Mouse (Mus musculus) liver, embryonic 14.5 days (tissue): Measurements from ENCODE around the gene Tet1. TPM values are rescaled to one million over a fixed set of nuclear protein-coding genes. Genes with fewer than 3 reads are reported as not detected.
"Not testable (repeated sequence)": the region's sequence is repeated elsewhere in the genome, so short reads cannot be mapped to it uniquely, and the experiment has no call there.

Experiments used
- ATAC-seq: fragments of 200-750 bp; cut with Nextera tagmentation; 2 replicates; pipeline ENCODE4 v1.8.0; 2017; ENCODE audit warnings: moderate number of reproducible peaks, mild to moderate bottlenecking, moderate library complexity; ENCODE audit not compliant: insufficient read depth
- DNase-seq, 3 experiments: peaks; one replicate each; pipeline ENCODE4 v3.0.0-alpha.2; 2012 to 2013; ENCODE audit warnings: low read depth in 3 of 3, low spot score in 3 of 3
- H3K27ac ChIP-seq: fragments of 300-500 bp; sonication (generic); 2 replicates; pipeline ENCODE4 v1.5.1; 2014; ENCODE audit warnings: moderate library complexity, mild to moderate bottlenecking, control low read depth, inconsistent platforms
- H3K27me3 ChIP-seq: fragments of 300-500 bp; sonication (generic); 2 replicates; pipeline ENCODE4 v1.6.1; 2014; ENCODE audit warnings: mild to moderate bottlenecking, low read length, moderate library complexity; ENCODE audit not compliant: control insufficient read depth, insufficient read depth
- H3K36me3 ChIP-seq: fragments of 300-500 bp; sonication (generic); replicated peaks from 2 replicates; pipeline ENCODE4 v1.6.1; 2014; ENCODE audit warnings: low read depth; ENCODE audit not compliant: control insufficient read depth, insufficient read depth
- H3K4me1 ChIP-seq, 2 experiments: fragments of 200-500 bp in 1 of 2; fragments of 300-500 bp in 1 of 2; sonication (generic) in 1 of 2; replicated peaks; 2 replicates each; pipeline ENCODE4 v1.6.1; 2012 to 2014; ENCODE audit warnings: antibody characterized with exemption in 1 of 2, inconsistent platforms in 1 of 2, low read length in 1 of 2; ENCODE audit not compliant: control insufficient read depth in 2 of 2, insufficient read depth in 2 of 2
- H3K4me2 ChIP-seq: fragments of 300-500 bp; sonication (generic); 2 replicates; pipeline ENCODE4 v1.6.1; 2014; ENCODE audit warnings: low read depth, mild to moderate bottlenecking, control low read depth, moderate library complexity
- H3K4me3 ChIP-seq, 2 experiments: fragments of 200-500 bp in 1 of 2; fragments of 300-500 bp in 1 of 2; sonication (generic) in 1 of 2; 2 replicates each; pipeline ENCODE4 v1.5.1; 2012 to 2014; ENCODE audit warnings: low read depth in 2 of 2, low read length in 2 of 2, mild to moderate bottlenecking in 2 of 2, control low read depth in 1 of 2, inconsistent platforms in 1 of 2, moderate library complexity in 1 of 2; ENCODE audit not compliant: insufficient read depth in 1 of 2
- H3K9ac ChIP-seq: fragments of 300-500 bp; sonication (generic); replicated peaks from 2 replicates; pipeline ENCODE4 v1.6.1; 2014; ENCODE audit warnings: mild to moderate bottlenecking, control low read depth, moderate library complexity
- H3K9me3 ChIP-seq: fragments of 300-500 bp; sonication (generic); 2 replicates; pipeline ENCODE4 v1.6.1; 2016; ENCODE audit warnings: low read length, mixed read lengths; ENCODE audit not compliant: control insufficient read depth
- CTCF ChIP-seq: IDR thresholded peaks from 2 replicates; pipeline ENCODE4 v1.5.1; 2016; ENCODE audit warnings: antibody characterized with exemption, low read depth, control low read depth
- EP300 ChIP-seq: IDR thresholded peaks from 2 replicates; pipeline ENCODE4 v1.6.1; 2016; ENCODE audit warnings: antibody characterized with exemption, low read depth
- WGBS: fragments of 180-500 bp; shearing (Covaris S2); extraction: QIAGEN DNeasy Blood & Tissue Kit; methylation state at CpG from one replicate; pipeline ENCODE4 v1.1.7; 2014; ENCODE audit not compliant: insufficient replicate concordance; 5-methylcytosine and 5-hydroxymethylcytosine counted together
- polyA plus RNA-seq, 2 experiments: library from polyadenylated mRNA; depleted of rRNA in 1 of 2; stranded (reverse) in 1 of 2; unstranded in 1 of 2; fragments of >200 nt; fragmentation: Nextera tagmentation in 1 of 2; extraction: Ambion mirVana in 1 of 2; gene quantifications; 2 replicates each; pipeline versions ENCODE4 v1.2.1 to v1.2.3; 2012 to 2014

Tet1 gene
- 0.21 and 0.23 TPM in 2 replicates for polyA plus RNA-seq (2012; rRNA removed)
- 0.99 and 1.9 TPM in 2 replicates for polyA plus RNA-seq (2014; fragmentation: Nextera tagmentation; extraction: Ambion mirVana)

GRCm38 (mm10) chr10:62908896-62909295, at the start of gene Tet1:
TSS of gene Tet1 (minus strand) at chr10:62908996.
- H3K4me1 ChIP-seq, H3K27me3 ChIP-seq, DNase-seq, H3K4me3 ChIP-seq, H3K9me3 ChIP-seq, H3K27ac ChIP-seq, H3K9ac ChIP-seq, H3K4me2 ChIP-seq, ATAC-seq, H3K36me3 ChIP-seq: not testable (repeated sequence)
- WGBS: no CpG with 5 or more reads among the region's 1 CpGs

GRCm38 (mm10) chr10:62948551-62948950, 39.8 kb upstream of the Tet1 start:
- ATAC-seq: no peak

GRCm38 (mm10) chr10:62946738-62947471, 38.1 kb upstream of the Tet1 start, which contains the start of gene Dna2:
TSS of gene Dna2 (plus strand) at chr10:62947026.
- no peaks in the 10 kb centered on the region for H3K9me3 ChIP-seq
- peak within 1 kb of the TSS; percentile 76 for H3K4me2 ChIP-seq
- H3K27ac ChIP-seq: peak within 1 kb of the TSS; percentile 75
- H3K27me3 ChIP-seq: no peaks in the 10 kb centered on the region
- H3K36me3 ChIP-seq: peaks cover 21% of the 10 kb centered on the region
- peak within 1 kb of the TSS; percentile 92 to 99 for H3K4me3 ChIP-seq
- peak; percentile 76 to 77 (median 76) for DNase-seq
- H3K9ac ChIP-seq: peak within 1 kb of the TSS; percentile 95
- TF ChIP-seq EP300 (no peak), CTCF (peak; percentile 49)
- under 1% methylated on average over 68 of the region's 68 CpGs for WGBS
- ATAC-seq: peak; percentile 85
- peaks cover 21 to 25% of the 10 kb centered on the region in 2 experiments for H3K4me1 ChIP-seq

More at GRCm38 (mm10) chr10:62948551-62948950, 39.8 kb upstream of the Tet1 start:
- TF ChIP-seq EP300 (no peak), CTCF (no peak)
- WGBS: 76% methylated on average over 7 of the region's 7 CpGs
- Histone ChIP-seq H3K9me3 (no peaks in the 10 kb centered on the region), H3K27me3 (no peaks in the 10 kb centered on the region), H3K9ac (peak overlapping the region; percentile 95; the same call in 1 of the 2 replicates), H3K4me3 (no peak overlapping the region), H3K27ac (no peak overlapping the region), H3K36me3 (peaks cover 28% of the 10 kb centered on the region), H3K4me1 (peaks cover 21 to 25% of the 10 kb centered on the region in 2 experiments), H3K4me2 (peak overlapping the region; percentile 76)
- DNase-seq: no peak

DNA sequence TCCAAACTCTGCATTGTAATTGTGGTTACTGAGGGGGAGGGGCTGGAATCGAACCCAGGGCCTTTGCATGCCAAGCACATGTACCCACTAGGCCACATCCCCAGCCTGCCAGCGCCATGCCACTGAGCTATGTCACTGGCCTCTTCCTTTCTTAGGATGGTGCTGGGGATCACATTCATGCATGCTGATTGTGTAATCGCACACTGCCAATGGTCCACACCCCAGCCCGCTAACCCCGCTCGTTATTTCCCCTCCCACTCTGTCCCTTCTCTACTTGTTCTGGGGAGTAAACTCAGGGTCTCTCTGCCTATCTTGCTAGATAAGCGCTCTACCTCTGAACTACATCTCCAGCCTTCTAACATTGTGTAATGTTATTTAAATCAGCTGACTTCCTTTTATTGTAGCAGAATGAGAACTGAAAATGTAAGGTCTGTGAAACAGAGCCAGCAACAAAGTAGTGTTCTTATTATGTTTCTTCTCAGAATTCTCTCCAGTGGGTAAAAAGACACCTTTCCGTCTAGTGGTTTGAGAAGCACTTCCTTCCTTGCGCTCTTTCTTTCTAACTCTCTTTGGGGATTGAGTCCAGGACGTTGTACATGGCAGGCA, 36.3 kb upstream of the Tet1 start:
- no peak for TF ChIP-seq CTCF
- no peak for TF ChIP-seq EP300
- Histone ChIP-seq H3K9me3 (no peaks in the 10 kb centered on the region), H3K9ac (peak overlapping the region; percentile 20), H3K4me1 (peaks cover 21 to 25% of the 10 kb centered on the region in 2 experiments), H3K4me2 (peak overlapping the region; percentile 47), H3K36me3 (peaks cover 8% of the 10 kb centered on the region), H3K27ac (peak overlapping the region; percentile 73), H3K4me3 (no peak overlapping the region), H3K27me3 (no peaks in the 10 kb centered on the region)
- WGBS: 36% methylated on average over 10 of the region's 10 CpGs
- peak; percentile 75 for ATAC-seq
- peak; percentile 46 to 52 (median 51) for DNase-seq

DNA sequence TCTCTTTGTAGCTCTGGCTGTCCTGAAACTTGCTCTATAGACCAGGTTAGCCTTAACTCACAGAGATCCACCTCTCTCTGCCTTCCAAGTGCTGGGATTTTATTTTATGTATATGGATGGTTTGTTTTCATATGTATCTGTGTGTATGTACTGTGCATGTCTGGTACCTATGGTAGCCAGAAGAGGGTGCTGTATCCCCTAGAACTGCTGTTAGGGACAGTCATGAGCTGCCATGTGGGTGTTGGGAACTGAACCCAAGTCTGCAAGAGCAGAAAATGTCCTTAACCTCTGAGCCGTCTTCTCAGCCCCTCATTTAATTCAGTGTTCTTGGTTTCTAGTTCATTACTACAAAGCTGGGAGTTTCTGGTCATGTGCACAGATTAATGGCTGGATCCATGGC, 23.6 kb upstream of the Tet1 start:
- Histone ChIP-seq H3K27me3 (no peaks in the 10 kb centered on the region), H3K4me1 (no peaks in the 10 kb centered on the region), H3K36me3 (peaks cover 9% of the 10 kb centered on the region), H3K4me2 (no peak overlapping the region), H3K9ac (no peak overlapping the region), H3K4me3 (no peak overlapping the region), H3K9me3 (no peaks in the 10 kb centered on the region), H3K27ac (no peak overlapping the region)
- ATAC-seq: no peak
- DNase-seq: no peak
- no peak for TF ChIP-seq EP300
- TF ChIP-seq CTCF: peak; percentile 36; the same call in 1 of the 2 replicates
- 87% methylated on average over 1 of the region's 1 CpGs for WGBS
